Mouse (Mus musculus): ENCODE measurements around the gene Cdh18. TPM values are rescaled to one million over a fixed set of nuclear protein-coding genes. Genes with fewer than 3 reads are reported as not detected.

Gene Cdh18
- polyA plus RNA-seq, 1 experiment from 2014 or later = 0.79 TPM

- Histone ChIP-seq H3K36me3 (ENCODE audit: control insufficient read depth, insufficient read depth, low read length) (no peaks in the 10 kb centered on the region), H3K4me2 (replicated peaks; ENCODE audit: low read depth) (no peak overlapping the region), H3K4me3 (ENCODE audit: low read depth, low read length) (no peak overlapping the region), H3K27me3 (ENCODE audit: control insufficient read depth, insufficient read depth, low read length) (no peaks in the 10 kb centered on the region), H3K9ac (ENCODE audit: low read length) (no peak overlapping the region), H3K9me3 (ENCODE audit: control insufficient read depth, low read length) (no peaks in the 10 kb centered on the region), H3K4me1 (replicated peaks; ENCODE audit: control insufficient read depth, insufficient read depth) (no peaks in the 10 kb centered on the region), H3K27ac (replicated peaks) (no peak overlapping the region)
- TF ChIP-seq CTCF (IDR thresholded peaks at IDR 0.05; ENCODE audit: low read depth) = no peak
- no peak for TF ChIP-seq EP300 (optimal IDR thresholded peaks at IDR 0.05)
- 26% methylated on average over 9 of the region's 9 CpGs for WGBS
- ATAC-seq (ENCODE audit: low FRiP score, low TSS enrichment) = no peak
- no peak for DNase-seq (ENCODE audit: low spot score)
These were observed 903.3 kb downstream of the Cdh18 start for GRCm38 (mm10) chr15:23452098-23452625.

GRCm38 (mm10) chr15:23453331-23453730, 904.5 kb downstream of the Cdh18 start:
- DNase-seq (ENCODE audit: low spot score) (no peak), ATAC-seq (ENCODE audit: low FRiP score, low TSS enrichment) (no peak)
- no peak overlapping the region for H3K27ac ChIP-seq (replicated peaks)
- no peak overlapping the region for H3K9ac ChIP-seq (ENCODE audit: low read length)
- 72% methylated on average over 6 of the region's 6 CpGs for WGBS
- H3K9me3 ChIP-seq (ENCODE audit: control insufficient read depth, low read length) = no peaks in the 10 kb centered on the region
- H3K27me3 ChIP-seq (ENCODE audit: control insufficient read depth, insufficient read depth, low read length) = no peaks in the 10 kb centered on the region
- no peak overlapping the region for H3K4me2 ChIP-seq (replicated peaks; ENCODE audit: low read depth)
- H3K4me1 ChIP-seq (replicated peaks; ENCODE audit: control insufficient read depth, insufficient read depth) = no peaks in the 10 kb centered on the region
- no peak for TF ChIP-seq CTCF (IDR thresholded peaks at IDR 0.05; ENCODE audit: low read depth)
- H3K36me3 ChIP-seq (ENCODE audit: control insufficient read depth, insufficient read depth, low read length) = no peaks in the 10 kb centered on the region
- no peak overlapping the region for H3K4me3 ChIP-seq (ENCODE audit: low read depth, low read length)

GRCm38 (mm10) chr15:23455344-23455743, 906.5 kb downstream of the Cdh18 start:
- Histone ChIP-seq H3K9me3 (ENCODE audit: control insufficient read depth, low read length) (no peaks in the 10 kb centered on the region), H3K27ac (replicated peaks) (no peak overlapping the region), H3K27me3 (ENCODE audit: control insufficient read depth, insufficient read depth, low read length) (no peaks in the 10 kb centered on the region), H3K9ac (ENCODE audit: low read length) (no peak overlapping the region), H3K36me3 (ENCODE audit: control insufficient read depth, insufficient read depth, low read length) (no peaks in the 10 kb centered on the region), H3K4me2 (replicated peaks; ENCODE audit: low read depth) (no peak overlapping the region), H3K4me1 (replicated peaks; ENCODE audit: control insufficient read depth, insufficient read depth) (no peaks in the 10 kb centered on the region), H3K4me3 (ENCODE audit: low read depth, low read length) (no peak overlapping the region)
- WGBS = 46% methylated on average over 7 of the region's 7 CpGs
- DNase-seq (ENCODE audit: low spot score) (no peak), ATAC-seq (ENCODE audit: low FRiP score, low TSS enrichment) (no peak)
- TF ChIP-seq EP300 (optimal IDR thresholded peaks at IDR 0.05) (no peak), CTCF (IDR thresholded peaks at IDR 0.05; ENCODE audit: low read depth) (no peak)

GRCm38 (mm10) chr15:23457401-23457800, 908.6 kb downstream of the Cdh18 start:
- Histone ChIP-seq H3K9me3 (ENCODE audit: control insufficient read depth, low read length) (no peaks in the 10 kb centered on the region), H3K4me1 (replicated peaks; ENCODE audit: control insufficient read depth, insufficient read depth) (no peaks in the 10 kb centered on the region), H3K27ac (replicated peaks) (no peak overlapping the region), H3K9ac (ENCODE audit: low read length) (no peak overlapping the region), H3K27me3 (ENCODE audit: control insufficient read depth, insufficient read depth, low read length) (no peaks in the 10 kb centered on the region), H3K4me2 (replicated peaks; ENCODE audit: low read depth) (no peak overlapping the region), H3K36me3 (ENCODE audit: control insufficient read depth, insufficient read depth, low read length) (no peaks in the 10 kb centered on the region), H3K4me3 (ENCODE audit: low read depth, low read length) (no peak overlapping the region)
- ATAC-seq (ENCODE audit: low FRiP score, low TSS enrichment) (no peak), DNase-seq (ENCODE audit: low spot score) (no peak)
- 64% methylated on average over 3 of the region's 3 CpGs for WGBS
- TF ChIP-seq EP300 (optimal IDR thresholded peaks at IDR 0.05) (no peak), CTCF (IDR thresholded peaks at IDR 0.05; ENCODE audit: low read depth) (no peak)

- Histone ChIP-seq H3K4me3 (ENCODE audit: low read depth, low read length) (no peak overlapping the region), H3K9me3 (ENCODE audit: control insufficient read depth, low read length) (no peaks in the 10 kb centered on the region), H3K27ac (replicated peaks) (no peak overlapping the region), H3K27me3 (ENCODE audit: control insufficient read depth, insufficient read depth, low read length) (no peaks in the 10 kb centered on the region), H3K9ac (ENCODE audit: low read length) (no peak overlapping the region), H3K4me2 (replicated peaks; ENCODE audit: low read depth) (no peak overlapping the region), H3K4me1 (replicated peaks; ENCODE audit: control insufficient read depth, insufficient read depth) (no peaks in the 10 kb centered on the region), H3K36me3 (ENCODE audit: control insufficient read depth, insufficient read depth, low read length) (no peaks in the 10 kb centered on the region)
- ATAC-seq (ENCODE audit: low FRiP score, low TSS enrichment) = no peak
- no peak for DNase-seq (ENCODE audit: low spot score)
- 83% methylated on average over 7 of the region's 7 CpGs for WGBS
- TF ChIP-seq EP300 (optimal IDR thresholded peaks at IDR 0.05) (no peak), CTCF (IDR thresholded peaks at IDR 0.05; ENCODE audit: low read depth) (peak; percentile 47)
These were observed 922.0 kb downstream of the Cdh18 start for GRCm38 (mm10) chr15:23470527-23471475.

GRCm38 (mm10) chr15:23486306-23486705, 937.5 kb downstream of the Cdh18 start:
- TF ChIP-seq EP300 (optimal IDR thresholded peaks at IDR 0.05) (no peak), CTCF (IDR thresholded peaks at IDR 0.05; ENCODE audit: low read depth) (peak; percentile 61)
- Histone ChIP-seq H3K4me2 (replicated peaks; ENCODE audit: low read depth) (no peak overlapping the region), H3K27me3 (ENCODE audit: control insufficient read depth, insufficient read depth, low read length) (no peaks in the 10 kb centered on the region), H3K9ac (ENCODE audit: low read length) (no peak overlapping the region), H3K4me1 (replicated peaks; ENCODE audit: control insufficient read depth, insufficient read depth) (no peaks in the 10 kb centered on the region), H3K4me3 (ENCODE audit: low read depth, low read length) (no peak overlapping the region), H3K9me3 (ENCODE audit: control insufficient read depth, low read length) (no peaks in the 10 kb centered on the region), H3K27ac (replicated peaks) (no peak overlapping the region), H3K36me3 (ENCODE audit: control insufficient read depth, insufficient read depth, low read length) (no peaks in the 10 kb centered on the region)
- 63% methylated on average over 1 of the region's 1 CpGs for WGBS
- DNase-seq (ENCODE audit: low spot score) (no peak), ATAC-seq (ENCODE audit: low FRiP score, low TSS enrichment) (no peak)
